Mouse (Mus musculus) T-helper 17 cell (primary cell): ENCODE results near the gene Smco1.
"Not testable (repeated sequence)": the region's sequence is repeated elsewhere in the genome, so short reads cannot be mapped to it uniquely, and the experiment has no call there.

Source experiments
- in situ Hi-C, 2 experiments: fragments of 300-600 bp; cut with MboI, MseI; formaldehyde crosslinking; loops; 1 replicate in 1 of 2; 2 replicates in 1 of 2; pipeline ENCODE4 v1.15.1; 2025; ENCODE audit warnings: high pct_unique_total_duplicates in 2 of 2

Smco1 gene

GRCm38 (mm10) chr16:32271291-32271690 lies at the start of gene Smco1:
Smco1 (plus strand) TSS chr16:32271468.
- in situ Hi-C loops, result no loop called here

GRCm38 (mm10) chr16:32221803-32222202 lies 49.5 kb upstream of the Smco1 start:
- in situ Hi-C loops, result no loop called here

GRCm38 (mm10) chr16:32222399-32222798 lies 48.9 kb upstream of the Smco1 start:
- in situ Hi-C loops, result no loop called here

GRCm38 (mm10) chr16:32232050-32232449 lies 39.2 kb upstream of the Smco1 start:
- in situ Hi-C loops, result not testable (repeated sequence)

GRCm38 (mm10) chr16:32237930-32238680 lies 33.2 kb upstream of the Smco1 start:
- in situ Hi-C loops, result no loop called here

- in situ Hi-C loops, result loop anchor here in 1 of 2 experiments (5.0 kb wide), 1 partner anchor 82 kb away; no protein-coding TSS in a partner anchor
These were observed 31.6 kb upstream of the Smco1 start for GRCm38 (mm10) chr16:32239428-32240312.

- in situ Hi-C loops, result loop anchor here in 1 of 2 experiments (5.0 kb wide), 1 partner anchor 87 kb away; no protein-coding TSS in a partner anchor
These were observed 27.4 kb upstream of the Smco1 start for GRCm38 (mm10) chr16:32243901-32244300.

- in situ Hi-C loops, result no loop called here
These were observed 24.9 kb upstream of the Smco1 start for GRCm38 (mm10) chr16:32246351-32246791.

- in situ Hi-C loops, result no loop called here
These were observed 24.3 kb upstream of the Smco1 start, which contains the start of the genes Fbxo45 and Wdr53 for GRCm38 (mm10) chr16:32246952-32247370. Fbxo45 (minus strand) TSS chr16:32247158. Wdr53 (plus strand) TSS chr16:32247227.

- in situ Hi-C loops, result not testable (repeated sequence)
These were observed 7.0 kb upstream of the Smco1 start for GRCm38 (mm10) chr16:32264225-32264624.

- in situ Hi-C loops, result no loop called here
These were observed 2.1 kb downstream of the Smco1 start for GRCm38 (mm10) chr16:32273338-32273737.

- in situ Hi-C loops, result no loop called here
These were observed 3.8 kb downstream of the Smco1 start for GRCm38 (mm10) chr16:32275041-32275440.

- in situ Hi-C loops, result no loop called here
These were observed 4.6 kb downstream of the Smco1 start for GRCm38 (mm10) chr16:32275830-32276229.

- in situ Hi-C loops, result no loop called here
These were observed 6.3 kb downstream of the Smco1 start, which contains the start of gene Rnf168 for GRCm38 (mm10) chr16:32277308-32278256. Rnf168 (plus strand) TSS chr16:32277459.

GRCm38 (mm10) chr16:32278396-32278795 lies 7.1 kb downstream of the Smco1 start:
- in situ Hi-C loops, result no loop called here

GRCm38 (mm10) chr16:32280211-32280610 lies 8.9 kb downstream of the Smco1 start:
- in situ Hi-C loops, result loop anchor here (5.0 to 10.0 kb wide), 3 partner anchors 52 to 345 kb away; partner anchors contain the start of gene Ubxn7 (in 1 of the 2)

GRCm38 (mm10) chr16:32282608-32283007 lies 11.3 kb downstream of the Smco1 start:
- in situ Hi-C loops, result loop anchor here (5.0 to 10.0 kb wide), 3 partner anchors 50 to 342 kb away; partner anchors contain the start of gene Ubxn7 (in 1 of the 2)

GRCm38 (mm10) chr16:32291821-32292220 lies 20.6 kb downstream of the Smco1 start:
- in situ Hi-C loops, result no loop called here

GRCm38 (mm10) chr16:32299617-32300016 lies 28.3 kb downstream of the Smco1 start:
- in situ Hi-C loops, result not testable (repeated sequence)

GRCm38 (mm10) chr16:32303046-32303445 lies 31.8 kb downstream of the Smco1 start:
- in situ Hi-C loops, result no loop called here

GRCm38 (mm10) chr16:32303886-32304285 lies 32.6 kb downstream of the Smco1 start:
- in situ Hi-C loops, result no loop called here
